Mouse (Mus musculus): Measurements from ENCODE around the gene Tmem178b.

Tmem178b gene

GRCm38 (mm10) chr6:39919011-39919709 is 46.1 kb downstream of the Tmem178b start:
- no peak for DNase-seq

GRCm38 (mm10) chr6:39926442-39926841 is 53.4 kb downstream of the Tmem178b start:
- no peak for DNase-seq

GRCm38 (mm10) chr6:39936590-39936989 is 63.5 kb downstream of the Tmem178b start:
- no peak for DNase-seq

- DNase-seq = no peak
Observed at GRCm38 (mm10) chr6:39940920-39941319, 67.8 kb downstream of the Tmem178b start.

- DNase-seq = no peak
Observed at GRCm38 (mm10) chr6:39944854-39945253, 71.8 kb downstream of the Tmem178b start.

GRCm38 (mm10) chr6:39945670-39946440 is 72.8 kb downstream of the Tmem178b start:
- DNase-seq = no peak

- no peak for DNase-seq
Observed at GRCm38 (mm10) chr6:39946601-39947000, 73.5 kb downstream of the Tmem178b start.

GRCm38 (mm10) chr6:39953951-39954350 is 80.9 kb downstream of the Tmem178b start:
- no peak for DNase-seq

GRCm38 (mm10) chr6:39955211-39955610 is 82.1 kb downstream of the Tmem178b start:
- DNase-seq = no peak

GRCm38 (mm10) chr6:39964606-39965005 is 91.5 kb downstream of the Tmem178b start:
- no peak for DNase-seq

- no peak for DNase-seq
Observed at GRCm38 (mm10) chr6:39970281-39970680, 97.2 kb downstream of the Tmem178b start.

- no peak for DNase-seq
Observed at GRCm38 (mm10) chr6:39978942-39979341, 105.9 kb downstream of the Tmem178b start.

- DNase-seq = no peak
Observed at GRCm38 (mm10) chr6:39990772-39991171, 117.7 kb downstream of the Tmem178b start.

GRCm38 (mm10) chr6:39991922-39992321 is 118.9 kb downstream of the Tmem178b start:
- no peak for DNase-seq

- no peak for DNase-seq
Observed at GRCm38 (mm10) chr6:40006006-40006765, 133.1 kb downstream of the Tmem178b start.

- no peak for DNase-seq
Observed at GRCm38 (mm10) chr6:40008166-40008907, 135.3 kb downstream of the Tmem178b start.

- no peak for DNase-seq
Observed at GRCm38 (mm10) chr6:40009718-40010117, 136.6 kb downstream of the Tmem178b start.

GRCm38 (mm10) chr6:40011066-40011465 is 138.0 kb downstream of the Tmem178b start:
- no peak for DNase-seq

GRCm38 (mm10) chr6:40011609-40012008 is 138.5 kb downstream of the Tmem178b start:
- DNase-seq = no peak

- DNase-seq = no peak
Observed at GRCm38 (mm10) chr6:40013407-40013806, 140.3 kb downstream of the Tmem178b start.

GRCm38 (mm10) chr6:40015185-40015584 is 142.1 kb downstream of the Tmem178b start:
- DNase-seq = no peak

GRCm38 (mm10) chr6:40015711-40016460 is 142.8 kb downstream of the Tmem178b start:
- no peak for DNase-seq

Measured in thymus, postnatal 14 days (tissue).